Mouse (Mus musculus) erythroblast, embryonic 14.5 days (primary cell): ENCODE measurements around the gene Lcat.

Source experiments
- GATA1 ChIP-seq: IDR thresholded peaks from 2 replicates; pipeline ENCODE4 v1.6.1; 2012; ENCODE audit warnings: low read length, inconsistent platforms, mixed read lengths
- TAL1 ChIP-seq: IDR thresholded peaks from 3 replicates; pipeline ENCODE4 v1.6.1; 2012; ENCODE audit warnings: low read length, inconsistent platforms, mixed read lengths

DNA sequence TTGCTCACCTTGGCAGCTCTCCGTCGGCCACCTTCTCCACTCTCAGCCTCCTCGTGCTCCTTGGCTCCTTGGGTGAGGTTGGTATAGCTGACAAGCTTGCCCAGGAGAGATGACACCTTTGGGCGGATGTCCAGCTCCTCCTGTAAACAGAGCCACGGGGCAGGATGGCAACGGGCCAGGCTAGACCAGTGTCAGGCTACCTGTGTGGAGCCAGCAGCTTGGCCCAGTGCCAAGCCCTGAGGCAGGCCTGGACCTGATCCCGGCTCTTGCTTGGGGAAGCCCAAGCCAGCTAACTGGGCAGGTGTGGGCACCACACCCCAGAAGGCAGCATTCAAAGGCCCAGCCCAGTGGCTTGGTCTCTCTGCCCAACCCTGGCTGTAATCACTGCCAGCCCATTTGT lies 16.2 kb upstream of the Lcat start:
- TF ChIP-seq TAL1 (no peak), GATA1 (no peak)
